Mouse (Mus musculus): Measurements from ENCODE around the gene Sec24b. TPM values are rescaled to one million over a fixed set of nuclear protein-coding genes. Genes with fewer than 3 reads are reported as not detected.
A peak's percentile ranks its signal among the peaks of the same experiment; 100 is the strongest.

Gene Sec24b
- polyA plus RNA-seq, 1 experiment from 2014 or later, result 34.9 TPM

DNA sequence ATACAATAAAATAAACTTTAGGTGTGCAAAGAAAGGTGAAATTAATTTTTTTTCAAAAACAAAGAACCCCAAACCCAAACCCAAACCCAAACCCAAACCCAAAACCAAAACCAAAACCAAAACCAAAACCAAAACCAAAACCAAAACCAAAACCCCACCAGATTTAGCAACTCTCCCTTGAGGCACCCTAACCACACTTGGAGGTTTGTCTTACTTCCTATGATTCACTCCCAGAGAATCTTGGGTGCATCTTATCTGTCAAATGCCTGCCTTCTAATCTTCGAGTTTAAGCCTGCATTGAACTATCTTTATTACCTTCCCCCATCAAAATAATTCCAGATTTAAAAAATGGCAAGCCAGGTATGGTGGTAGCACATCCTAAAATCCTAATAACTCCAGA, 14.4 kb upstream of the Sec24b start:
- H3K4me1 ChIP-seq, result no peaks in the 10 kb centered on the region
- H3K9me3 ChIP-seq, result no peaks in the 10 kb centered on the region
- H3K27me3 ChIP-seq (ENCODE audit: insufficient read depth, poor library complexity, severe bottlenecking), result no peaks in the 10 kb centered on the region
- no peaks in the 10 kb centered on the region for H3K36me3 ChIP-seq
- 49% methylated on average over 1 of the region's 1 CpGs for WGBS
- no peak overlapping the region for H3K27ac ChIP-seq
- H3K4me3 ChIP-seq, result no peak overlapping the region
- peak; percentile 20 for DNase-seq (ENCODE audit: low spot score)

DNA sequence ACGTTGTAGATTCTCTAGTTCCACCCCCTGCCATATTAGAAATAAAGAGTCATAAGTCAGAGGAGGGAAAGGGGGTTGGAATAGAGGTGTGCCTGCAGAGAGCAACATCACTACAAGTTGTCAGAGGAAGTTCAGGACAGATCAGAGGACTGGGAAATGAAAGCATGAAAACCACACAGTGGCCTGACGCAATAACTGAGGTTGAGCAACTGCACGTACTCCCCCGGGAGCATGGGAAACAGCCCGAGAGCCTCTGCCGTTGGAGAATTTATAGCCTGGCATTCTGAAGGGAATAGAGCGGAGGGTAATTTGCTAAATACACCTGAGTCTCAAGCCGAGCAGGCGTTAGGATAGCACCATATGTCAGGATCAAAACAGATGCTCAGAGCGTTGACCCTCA, 11.7 kb upstream of the Sec24b start:
- H3K27ac ChIP-seq, result no peak overlapping the region
- no peaks in the 10 kb centered on the region for H3K27me3 ChIP-seq (ENCODE audit: insufficient read depth, poor library complexity, severe bottlenecking)
- 74% methylated on average over 10 of the region's 10 CpGs for WGBS
- H3K36me3 ChIP-seq, result no peaks in the 10 kb centered on the region
- no peak overlapping the region for H3K4me3 ChIP-seq
- no peak for DNase-seq (ENCODE audit: low spot score)
- no peaks in the 10 kb centered on the region for H3K9me3 ChIP-seq
- no peaks in the 10 kb centered on the region for H3K4me1 ChIP-seq

DNA sequence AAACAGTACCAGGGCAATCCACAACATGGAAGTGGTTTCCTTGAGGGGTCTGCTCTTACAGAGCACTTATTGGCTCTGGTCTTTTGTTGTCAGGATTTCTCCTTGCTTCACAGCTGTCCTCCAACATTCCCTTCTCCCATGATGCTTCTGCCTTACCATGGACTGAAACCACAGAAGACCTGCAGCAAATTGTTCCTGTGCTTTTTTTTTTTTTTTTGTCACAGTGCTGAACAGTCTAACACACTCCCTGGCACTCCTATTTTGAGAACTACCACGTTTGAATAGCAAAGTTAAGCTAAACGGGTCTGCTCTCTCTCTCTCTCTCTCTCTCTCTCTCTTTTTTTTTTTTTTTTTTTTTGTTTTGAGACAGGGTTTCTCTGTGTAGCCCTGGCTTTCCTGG, 10.6 kb upstream of the Sec24b start:
- Histone ChIP-seq H3K4me1 (no peaks in the 10 kb centered on the region), H3K4me3 (no peak overlapping the region), H3K27ac (no peak overlapping the region), H3K27me3 (ENCODE audit: insufficient read depth, poor library complexity, severe bottlenecking) (no peaks in the 10 kb centered on the region), H3K9me3 (no peaks in the 10 kb centered on the region), H3K36me3 (no peaks in the 10 kb centered on the region)
- 67% methylated on average over 2 of the region's 2 CpGs for WGBS
- no peak for DNase-seq (ENCODE audit: low spot score)

DNA sequence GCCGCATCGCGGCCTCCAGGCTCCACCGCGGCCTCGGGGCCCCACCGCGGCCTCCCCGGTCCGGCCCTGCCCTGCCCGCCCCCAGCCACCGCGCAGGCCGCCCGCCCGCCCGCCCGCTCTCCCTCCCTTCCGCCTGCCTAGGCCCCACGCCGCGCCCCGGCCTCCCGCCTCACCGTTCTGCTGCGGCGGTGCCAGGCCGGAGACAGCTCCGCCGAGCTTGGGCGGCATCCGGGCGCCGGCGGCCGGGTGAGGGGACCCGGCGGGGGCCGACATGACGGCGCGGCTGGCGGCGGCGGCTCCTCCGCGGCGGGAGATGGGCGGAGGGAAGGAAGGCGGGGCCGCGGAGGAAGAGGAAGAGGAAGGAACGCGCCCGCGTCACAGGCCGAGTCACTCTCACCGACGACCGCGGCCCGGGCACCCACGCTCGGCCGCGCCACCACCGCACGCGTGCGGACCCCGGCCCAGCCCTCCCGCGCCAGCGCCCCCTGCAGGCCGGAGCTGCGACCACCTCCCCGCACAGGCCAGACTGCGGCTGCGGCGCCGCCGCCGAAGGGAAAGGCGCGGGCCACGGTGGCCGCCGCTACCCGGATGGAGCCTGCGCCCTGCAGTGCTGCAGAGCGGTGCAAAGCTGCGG, 840 bp downstream of the Sec24b start:
- WGBS, result 1% methylated on average over 58 of the region's 92 CpGs
- Histone ChIP-seq H3K27ac (peak overlapping the region; percentile 99), H3K9me3 (no peaks in the 10 kb centered on the region), H3K27me3 (ENCODE audit: insufficient read depth, poor library complexity, severe bottlenecking) (no peaks in the 10 kb centered on the region), H3K4me1 (peaks cover 48% of the 10 kb centered on the region), H3K4me3 (peak overlapping the region; percentile 96), H3K36me3 (peaks cover 6% of the 10 kb centered on the region; the same call in 1 of the 2 replicates)
- peak; percentile 88 for DNase-seq (ENCODE audit: low spot score)

DNA sequence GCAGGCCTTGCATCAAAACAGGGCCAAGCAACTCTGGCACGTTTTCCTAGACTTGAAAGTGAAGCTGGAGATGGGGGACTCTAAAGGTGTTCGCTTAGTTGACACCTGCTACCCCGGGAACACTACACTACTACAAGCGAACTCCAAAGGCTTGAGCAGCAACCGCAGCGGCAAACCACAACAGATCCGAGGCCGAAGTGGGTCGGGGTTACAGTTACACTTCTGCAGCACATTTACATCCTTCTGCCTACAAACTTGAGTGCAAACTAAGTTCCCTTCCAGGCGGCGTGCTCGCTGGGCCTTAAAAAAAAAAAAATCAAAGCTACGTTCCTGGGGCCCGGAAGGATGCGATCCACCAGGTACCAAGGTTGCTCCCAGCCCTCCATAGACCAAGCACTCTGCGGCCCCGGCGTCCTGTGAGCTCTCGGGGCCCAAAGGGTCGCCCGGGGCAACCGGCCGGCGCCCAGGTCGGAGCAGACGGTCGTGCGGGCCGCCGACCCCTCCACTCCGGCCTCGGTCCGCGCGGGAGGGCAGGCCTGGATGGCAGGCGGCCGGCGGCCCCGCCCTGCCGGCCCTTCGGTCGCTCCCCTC, 1.5 kb downstream of the Sec24b start:
- DNase-seq (ENCODE audit: low spot score), result peak; percentile 75

DNA sequence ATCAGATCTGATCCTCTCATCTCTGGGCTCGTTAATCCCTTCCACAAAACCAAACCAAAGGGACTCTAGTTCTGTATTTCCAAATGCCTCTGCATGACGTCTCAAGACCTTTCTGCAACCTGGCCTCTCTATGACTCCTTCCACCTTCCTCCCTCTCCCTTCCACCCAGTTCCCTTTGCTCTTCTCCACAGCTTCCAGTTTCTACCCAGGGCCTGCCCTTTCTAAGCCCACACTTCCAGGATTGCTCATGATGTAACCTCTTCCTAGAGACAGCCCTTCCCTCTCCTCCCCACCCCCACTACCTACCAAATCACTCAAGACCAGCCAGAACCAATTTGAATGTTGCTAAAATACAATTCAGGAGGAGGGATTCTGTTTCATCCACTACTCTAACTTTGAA, 2.9 kb downstream of the Sec24b start:
- Histone ChIP-seq H3K9me3 (no peaks in the 10 kb centered on the region), H3K27me3 (ENCODE audit: insufficient read depth, poor library complexity, severe bottlenecking) (no peaks in the 10 kb centered on the region), H3K36me3 (peaks cover 6% of the 10 kb centered on the region; the same call in 1 of the 2 replicates), H3K4me1 (peaks cover 64% of the 10 kb centered on the region), H3K27ac (0 out of 2 replicates have a peak overlapping the region, but pooled peaks have one; percentile 25), H3K4me3 (peak overlapping the region; percentile 16; the same call in 1 of the 2 replicates)
- peak; percentile 66 for DNase-seq (ENCODE audit: low spot score)
- 65% methylated on average over 2 of the region's 2 CpGs for WGBS

More for the DNA sequence above, 1.5 kb downstream of the Sec24b start:
- H3K27ac ChIP-seq, result peak overlapping the region; percentile 99
- H3K36me3 ChIP-seq, result peaks cover 6% of the 10 kb centered on the region; the same call in 1 of the 2 replicates
- H3K4me3 ChIP-seq, result peak overlapping the region; percentile 96
- H3K9me3 ChIP-seq, result no peaks in the 10 kb centered on the region
- peaks cover 50% of the 10 kb centered on the region for H3K4me1 ChIP-seq
- WGBS, result under 1% methylated on average over 42 of the region's 42 CpGs
- no peaks in the 10 kb centered on the region for H3K27me3 ChIP-seq (ENCODE audit: insufficient read depth, poor library complexity, severe bottlenecking)

DNA sequence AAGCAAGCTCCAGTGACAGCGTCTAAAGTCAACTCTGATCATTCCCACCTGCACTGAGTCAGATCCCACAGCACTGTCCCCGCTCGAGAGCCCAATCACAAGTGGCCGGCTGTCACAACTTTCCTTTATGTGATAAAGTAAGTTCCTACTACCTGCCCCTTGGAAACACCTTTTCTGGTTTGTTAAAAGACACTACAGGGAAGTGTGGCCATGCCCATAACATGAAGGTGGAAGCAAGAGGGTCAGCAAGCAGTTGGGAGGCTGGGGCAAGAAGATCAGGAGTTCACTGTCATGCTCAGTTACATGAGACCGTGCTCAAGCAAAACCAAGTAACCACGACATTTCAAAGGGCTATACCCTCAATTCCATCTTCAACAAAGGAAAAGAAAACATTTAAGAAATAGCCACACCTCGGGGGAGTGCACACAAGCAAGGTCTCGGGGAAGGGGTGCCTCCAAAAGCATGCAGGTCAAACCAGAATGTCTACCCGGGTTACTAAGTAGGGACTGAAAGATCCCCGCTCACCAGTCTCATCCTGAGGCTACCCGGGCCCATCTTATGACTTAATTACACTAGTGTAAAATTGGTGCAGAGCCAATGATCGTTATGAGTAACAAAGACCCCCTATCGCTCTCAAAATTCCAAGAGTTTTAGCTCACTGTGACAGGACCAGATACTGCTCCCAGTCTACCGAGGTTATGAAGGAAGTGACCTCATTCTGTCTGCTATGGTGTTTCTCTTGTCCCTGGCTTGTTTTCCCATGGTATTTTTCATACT, 3.6 kb downstream of the Sec24b start:
- peaks cover 71% of the 10 kb centered on the region for H3K4me1 ChIP-seq
- H3K27ac ChIP-seq, result peak overlapping the region; percentile 19; the same call in 1 of the 2 replicates
- no peak overlapping the region for H3K4me3 ChIP-seq
- no peaks in the 10 kb centered on the region for H3K9me3 ChIP-seq
- 58% methylated on average over 14 of the region's 14 CpGs for WGBS
- H3K36me3 ChIP-seq, result peaks cover 6% of the 10 kb centered on the region; the same call in 1 of the 2 replicates
- no peaks in the 10 kb centered on the region for H3K27me3 ChIP-seq (ENCODE audit: insufficient read depth, poor library complexity, severe bottlenecking)
- peak; percentile 58 for DNase-seq (ENCODE audit: low spot score)

DNA sequence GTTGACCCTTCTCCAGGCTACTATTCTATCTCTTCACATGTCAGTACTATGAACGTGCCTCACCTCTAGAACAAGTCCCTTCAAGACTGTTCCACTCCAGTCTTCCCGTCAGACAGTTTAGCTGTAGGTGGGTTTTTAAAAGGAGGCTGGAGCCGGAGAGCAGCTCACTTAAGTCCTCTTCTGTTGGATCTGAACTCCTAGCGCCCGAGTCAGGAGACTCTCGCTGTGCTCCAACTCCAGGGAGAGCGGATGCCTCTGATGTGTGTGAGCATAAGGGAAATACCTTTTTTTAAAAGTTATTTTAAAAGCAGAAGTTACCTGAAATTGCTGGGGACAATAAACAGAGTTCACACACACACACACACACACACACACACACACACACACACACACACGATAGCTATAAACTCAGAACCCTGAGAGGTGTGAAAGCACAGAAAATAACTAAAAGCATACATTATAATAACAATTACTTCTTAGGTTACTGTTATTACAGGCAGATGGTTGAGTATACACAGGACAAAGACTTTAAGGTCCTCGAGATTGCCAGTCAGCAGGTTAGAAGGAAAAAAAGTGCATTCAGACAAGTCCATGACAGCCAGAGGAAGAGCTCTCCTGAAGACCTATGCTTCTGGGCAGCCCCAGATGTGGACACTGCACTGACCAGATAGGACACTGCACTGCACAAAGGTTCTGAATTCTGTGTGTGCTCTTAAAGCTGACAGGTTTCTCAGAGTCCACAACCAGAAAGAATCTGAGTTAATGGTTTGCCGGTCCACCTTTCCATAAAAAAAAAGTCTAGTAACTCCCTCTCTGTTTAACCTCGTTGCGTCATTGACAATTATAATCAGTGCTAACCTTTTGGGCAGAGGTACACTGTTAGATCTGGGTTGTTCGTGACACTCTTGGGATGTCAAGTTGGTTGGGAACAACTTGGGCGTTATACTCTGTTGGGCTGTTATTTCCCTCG, 5.7 kb downstream of the Sec24b start:
- peaks cover 70% of the 10 kb centered on the region for H3K4me1 ChIP-seq
- peak; percentile 50 for DNase-seq (ENCODE audit: low spot score)
- no peaks in the 10 kb centered on the region for H3K27me3 ChIP-seq (ENCODE audit: insufficient read depth, poor library complexity, severe bottlenecking)
- 85% methylated on average over 15 of the region's 15 CpGs for WGBS
- H3K27ac ChIP-seq, result no peak overlapping the region
- peaks cover 8% of the 10 kb centered on the region; the same call in 1 of the 2 replicates for H3K36me3 ChIP-seq
- H3K4me3 ChIP-seq, result no peak overlapping the region
- H3K9me3 ChIP-seq, result no peaks in the 10 kb centered on the region

DNA sequence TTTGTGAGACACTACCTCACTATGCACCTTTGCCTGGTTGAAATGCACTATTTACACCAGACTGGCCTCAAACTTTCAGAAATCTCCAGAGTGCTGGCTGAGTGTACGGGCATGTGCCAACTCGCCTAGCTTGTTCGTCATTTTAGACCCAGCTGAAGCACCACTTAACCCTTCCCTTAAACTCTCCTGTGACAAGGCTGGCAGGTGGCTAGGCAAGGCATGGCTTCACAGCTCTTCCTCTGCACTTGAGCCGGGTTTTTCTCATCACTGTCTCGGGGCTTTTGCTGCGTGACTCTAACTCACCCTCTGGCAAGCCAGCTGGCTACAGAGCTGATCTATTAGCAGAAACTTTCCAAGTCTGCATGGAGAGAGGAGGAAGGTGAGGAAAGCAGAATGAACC, 6.8 kb downstream of the Sec24b start:
- Histone ChIP-seq H3K36me3 (peaks cover 10% of the 10 kb centered on the region; the same call in 1 of the 2 replicates), H3K27ac (no peak overlapping the region; the same call in 1 of the 2 replicates), H3K9me3 (no peaks in the 10 kb centered on the region), H3K27me3 (ENCODE audit: insufficient read depth, poor library complexity, severe bottlenecking) (no peaks in the 10 kb centered on the region), H3K4me3 (no peak overlapping the region), H3K4me1 (peaks cover 66% of the 10 kb centered on the region)
- DNase-seq (ENCODE audit: low spot score), result peak; percentile 72
- 62% methylated on average over 6 of the region's 6 CpGs for whole genome bisulfite sequencing

DNA sequence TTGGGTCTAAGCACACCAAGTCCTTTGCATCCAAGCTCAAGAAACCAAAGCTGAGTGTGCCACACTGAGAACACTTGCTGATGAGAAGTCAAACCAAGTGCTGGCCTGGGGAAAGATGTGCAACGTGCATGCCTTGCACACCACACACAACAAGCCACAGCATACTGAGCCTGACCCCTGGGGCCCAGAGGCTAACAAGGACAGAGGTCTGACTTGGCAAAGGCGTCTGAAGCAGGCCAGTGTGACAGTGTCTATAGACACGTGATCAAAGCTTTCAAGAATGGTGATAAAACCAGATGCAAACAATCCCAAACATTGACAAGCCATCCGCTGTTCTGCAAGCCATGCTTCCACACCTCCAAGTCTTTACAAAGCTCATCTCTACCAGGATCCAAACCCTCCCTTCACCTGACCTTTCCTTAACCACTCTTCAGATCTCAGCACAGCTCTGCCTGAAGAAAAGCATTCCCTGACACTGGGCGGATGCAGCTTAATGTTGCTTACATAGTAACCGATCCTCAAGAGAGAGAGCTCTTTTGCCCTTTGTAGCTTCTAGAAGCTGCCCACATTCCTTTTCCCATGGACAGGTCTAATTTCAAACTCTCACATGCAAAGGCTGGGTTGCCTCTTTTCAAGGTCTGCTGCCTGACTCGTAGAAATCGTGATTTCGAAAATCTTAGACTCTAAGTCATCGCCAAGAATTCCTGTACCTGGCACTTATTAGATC, 7.8 kb downstream of the Sec24b start:
- H3K4me3 ChIP-seq, result no peak overlapping the region
- no peak overlapping the region for H3K27ac ChIP-seq
- DNase-seq (ENCODE audit: low spot score), result peak; percentile 70
- H3K36me3 ChIP-seq, result peaks cover 10% of the 10 kb centered on the region; the same call in 1 of the 2 replicates
- peaks cover 56% of the 10 kb centered on the region for H3K4me1 ChIP-seq
- no peaks in the 10 kb centered on the region for H3K27me3 ChIP-seq (ENCODE audit: insufficient read depth, poor library complexity, severe bottlenecking)
- H3K9me3 ChIP-seq, result no peaks in the 10 kb centered on the region
- WGBS, result 45% methylated on average over 10 of the region's 10 CpGs

DNA sequence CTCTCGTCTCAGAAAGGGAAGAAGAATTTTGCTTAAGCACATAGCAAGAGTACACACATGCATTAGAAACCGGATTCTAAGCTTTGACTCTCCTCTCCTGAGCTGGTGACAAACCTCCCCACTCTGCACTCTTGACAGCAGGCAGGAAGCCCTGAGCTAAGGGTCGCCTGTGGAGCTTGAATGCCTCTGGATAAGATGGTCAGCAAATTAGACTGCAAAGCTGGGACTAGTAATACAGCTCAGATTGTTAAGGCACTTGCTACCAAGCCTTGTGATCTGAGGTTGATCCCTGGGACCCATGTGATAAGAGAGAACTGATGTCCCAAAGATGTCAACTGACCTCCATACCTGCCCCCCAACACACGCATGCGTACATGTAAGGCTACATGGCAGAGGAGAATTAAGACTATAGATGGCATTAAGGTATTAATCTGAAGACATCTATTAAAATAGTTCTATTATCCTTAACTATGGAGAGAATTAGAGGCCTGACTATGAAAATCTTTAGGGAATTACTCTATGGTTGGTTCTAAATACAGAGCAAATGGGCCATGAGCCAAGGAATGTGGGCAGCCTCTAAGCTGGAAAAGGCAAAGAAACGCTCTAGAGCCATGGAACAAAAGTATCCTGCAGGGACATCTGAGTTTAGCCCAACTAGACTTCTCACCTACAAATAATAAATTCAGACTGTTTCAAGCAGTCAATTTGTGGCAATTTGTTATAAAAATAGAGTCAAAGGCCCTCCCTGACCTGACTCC, 8.6 kb downstream of the Sec24b start:
- DNase-seq (ENCODE audit: low spot score), result peak; percentile 73
- Histone ChIP-seq H3K27me3 (ENCODE audit: insufficient read depth, poor library complexity, severe bottlenecking) (no peaks in the 10 kb centered on the region), H3K27ac (no peak overlapping the region), H3K9me3 (no peaks in the 10 kb centered on the region), H3K4me3 (no peak overlapping the region), H3K36me3 (peaks cover 12% of the 10 kb centered on the region; the same call in 1 of the 2 replicates), H3K4me1 (peaks cover 49% of the 10 kb centered on the region)
- WGBS, result 70% methylated on average over 6 of the region's 6 CpGs

All from heart, embryonic 10.5 days (tissue).